Mouse (Mus musculus) urinary bladder, postnatal 36 days (tissue): ENCODE data around the gene Krtap28-10.

Source experiments
- DNase-seq, 2 experiments: peaks; one replicate each; pipeline ENCODE4 v3.0.0; 2022; ENCODE audit warnings: low spot score in 2 of 2, mixed read lengths in 1 of 2

Krtap28-10 gene

GRCm38 (mm10) chr1:83042380-83042779, at the start of gene Krtap28-10:
TSS of gene Krtap28-10 (minus strand) at chr1:83042480.
- DNase-seq = no peak

GRCm38 (mm10) chr1:83091268-83091667, 49.0 kb upstream of the Krtap28-10 start:
- no peak for DNase-seq

- no peak for DNase-seq
Measured at GRCm38 (mm10) chr1:83084790-83085189, 42.5 kb upstream of the Krtap28-10 start.

GRCm38 (mm10) chr1:83077016-83077415, 34.7 kb upstream of the Krtap28-10 start:
- no peak for DNase-seq

GRCm38 (mm10) chr1:83076190-83076917, 34.1 kb upstream of the Krtap28-10 start:
- no peak for DNase-seq

- no peak for DNase-seq
Measured at GRCm38 (mm10) chr1:83075526-83076189, 33.4 kb upstream of the Krtap28-10 start.

- DNase-seq = no peak
Measured at GRCm38 (mm10) chr1:83067205-83067604, 24.9 kb upstream of the Krtap28-10 start.

GRCm38 (mm10) chr1:83066577-83066976, 24.3 kb upstream of the Krtap28-10 start:
- DNase-seq = no peak

GRCm38 (mm10) chr1:83064851-83065250, 22.6 kb upstream of the Krtap28-10 start:
- DNase-seq = no peak

- DNase-seq = no peak
Measured at GRCm38 (mm10) chr1:83060643-83061042, 18.4 kb upstream of the Krtap28-10 start, which contains the start of gene Krtap28-13. TSS of gene Krtap28-13 (plus strand) at chr1:83060930.

- no peak for DNase-seq
Measured at GRCm38 (mm10) chr1:83059278-83059677, 17.0 kb upstream of the Krtap28-10 start, which contains the start of gene A030005K14Rik. TSS of gene A030005K14Rik (minus strand) at chr1:83059378.

GRCm38 (mm10) chr1:83058481-83058880, 16.2 kb upstream of the Krtap28-10 start:
- no peak for DNase-seq

- DNase-seq = no peak
Measured at GRCm38 (mm10) chr1:83044882-83045427, 2.7 kb upstream of the Krtap28-10 start, which contains the start of gene Gm47969. TSS of gene Gm47969 (plus strand) at chr1:83044932.

GRCm38 (mm10) chr1:83039080-83039479, 3.2 kb downstream of the Krtap28-10 start:
- DNase-seq = peak; percentile 10 to 12

GRCm38 (mm10) chr1:83038109-83038672, 4.1 kb downstream of the Krtap28-10 start, which contains the start of gene Slc19a3:
TSS of gene Slc19a3 (minus strand) at chr1:83038448.
- peak; percentile 4 to 13 for DNase-seq

- no peak for DNase-seq
Measured at GRCm38 (mm10) chr1:83036892-83037667, 5.2 kb downstream of the Krtap28-10 start.

GRCm38 (mm10) chr1:83034509-83034908, 7.8 kb downstream of the Krtap28-10 start:
- no peak for DNase-seq

- DNase-seq = no peak
Measured at GRCm38 (mm10) chr1:83032508-83032907, 9.8 kb downstream of the Krtap28-10 start.

GRCm38 (mm10) chr1:83031950-83032349, 10.3 kb downstream of the Krtap28-10 start:
- no peak for DNase-seq

- no peak for DNase-seq
Measured at GRCm38 (mm10) chr1:83016556-83016955, 25.7 kb downstream of the Krtap28-10 start.

- DNase-seq = no peak
Measured at GRCm38 (mm10) chr1:83015329-83015879, 26.9 kb downstream of the Krtap28-10 start.
